In genomic region chr14:12221571-12221970, GRCm38 (mm10) we compare ENCODE assay signal across 14 mouse cellular contexts.
"Had no signal": no experiment of that assay in that cellular context is flagged by ENCODE, and none has a peak within 500 bp of the region (broad histone marks: within the 10 kb centered on the region; RNA-seq: fewer than 3 reads in every experiment).

No protein-coding gene starts in this region.

- H3K9ac ChIP-seq: lung, embryonic 14.5 days; midbrain, embryonic 13.5 days; midbrain, embryonic 15.5 days; neural tube, embryonic 12.5 days; stomach, embryonic 15.5 days had no signal

- H3K27me3 ChIP-seq: midbrain, embryonic 13.5 days; midbrain, embryonic 15.5 days; neural tube, embryonic 12.5 days; stomach, embryonic 15.5 days had no signal

- H3K36me3 ChIP-seq: stomach, embryonic 15.5 days had no signal

- H3K4me2 ChIP-seq: lung, embryonic 14.5 days; midbrain, embryonic 13.5 days; midbrain, embryonic 15.5 days; neural tube, embryonic 12.5 days; stomach, embryonic 15.5 days had no signal

- ATAC-seq: midbrain, embryonic 13.5 days; midbrain, embryonic 15.5 days had no signal

- H3K27ac ChIP-seq: midbrain, embryonic 10.5 days; midbrain, embryonic 13.5 days; midbrain, embryonic 15.5 days; neural tube, embryonic 12.5 days; stomach, embryonic 15.5 days; stomach, postnatal 0 days had no signal

- H3K9me3 ChIP-seq: midbrain, embryonic 10.5 days; midbrain, embryonic 13.5 days; midbrain, embryonic 15.5 days; neural tube, embryonic 12.5 days; stomach, embryonic 15.5 days had no signal

- H3K4me1 ChIP-seq: midbrain, embryonic 10.5 days; midbrain, embryonic 13.5 days; midbrain, embryonic 15.5 days; neural tube, embryonic 12.5 days; stomach, embryonic 15.5 days had no signal

- DNase-seq: lung, adult 18-20 months; lung, embryonic 14.5 days; lung, postnatal 10 days; lung, postnatal 4 days; right cerebral cortex, postnatal 14 days; thymus, adult 2 months; thymus, postnatal 25 days; thymus, postnatal 4 days had no signal

- H3K4me3 ChIP-seq: midbrain, embryonic 10.5 days; midbrain, embryonic 13.5 days; midbrain, embryonic 15.5 days; neural tube, embryonic 12.5 days; stomach, embryonic 15.5 days had no signal
